Mouse (Mus musculus): Measurements from ENCODE around the gene Elk4. TPM values are rescaled to one million over a fixed set of nuclear protein-coding genes. Genes with fewer than 3 reads are reported as not detected.

Gene Elk4
- polyA plus RNA-seq, 1 experiment from 2014 or later, result 15.2 TPM

DNA sequence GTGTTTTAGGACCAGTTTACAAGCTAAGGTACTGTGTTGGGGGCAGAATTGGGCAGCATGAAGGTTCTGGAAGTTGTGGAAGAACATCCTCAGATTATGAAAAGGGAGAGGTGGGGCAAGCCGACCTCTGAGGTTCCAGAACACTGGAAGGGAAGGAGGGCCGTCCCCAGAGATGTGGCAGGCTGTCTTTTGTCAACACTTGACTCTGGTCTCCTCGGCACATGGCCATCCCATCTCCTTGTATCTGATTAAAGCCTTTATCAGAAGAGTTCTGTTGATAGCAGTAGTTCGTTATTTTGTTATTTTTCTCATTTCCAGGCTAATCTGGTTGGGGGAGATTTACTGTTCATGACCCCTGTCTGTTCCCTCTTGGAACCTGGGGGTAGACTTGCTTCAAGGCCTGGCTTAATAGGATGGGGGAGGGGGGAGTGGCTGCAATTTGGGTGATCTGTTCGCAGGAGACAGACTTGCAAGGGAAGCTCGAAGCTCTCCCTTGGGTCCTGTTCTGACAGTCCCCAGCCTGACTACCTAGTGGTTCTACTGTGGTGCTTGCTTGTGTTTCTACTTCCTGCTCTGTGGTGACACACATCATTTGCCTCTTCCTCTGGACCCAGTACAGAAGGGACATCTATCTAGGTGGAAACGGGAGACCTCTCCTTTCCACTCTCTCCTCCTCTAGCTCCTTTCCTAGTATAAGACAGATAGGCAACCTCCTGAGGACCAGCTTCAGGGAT lies 52.8 kb downstream of the Elk4 start:
- no peak overlapping the region for H3K27ac ChIP-seq
- H3K4me3 ChIP-seq (replicated peaks), result no peak overlapping the region
- ATAC-seq, result no peak
- H3K9me3 ChIP-seq, result no peaks in the 10 kb centered on the region
- 58% methylated on average over 7 of the region's 7 CpGs for WGBS
- H3K27me3 ChIP-seq (replicated peaks), result no peaks in the 10 kb centered on the region
- H3K36me3 ChIP-seq, result no peaks in the 10 kb centered on the region
- no peak overlapping the region for H3K9ac ChIP-seq
- H3K4me2 ChIP-seq (replicated peaks), result no peak overlapping the region
- H3K4me1 ChIP-seq (replicated peaks), result peaks cover 11% of the 10 kb centered on the region

DNA sequence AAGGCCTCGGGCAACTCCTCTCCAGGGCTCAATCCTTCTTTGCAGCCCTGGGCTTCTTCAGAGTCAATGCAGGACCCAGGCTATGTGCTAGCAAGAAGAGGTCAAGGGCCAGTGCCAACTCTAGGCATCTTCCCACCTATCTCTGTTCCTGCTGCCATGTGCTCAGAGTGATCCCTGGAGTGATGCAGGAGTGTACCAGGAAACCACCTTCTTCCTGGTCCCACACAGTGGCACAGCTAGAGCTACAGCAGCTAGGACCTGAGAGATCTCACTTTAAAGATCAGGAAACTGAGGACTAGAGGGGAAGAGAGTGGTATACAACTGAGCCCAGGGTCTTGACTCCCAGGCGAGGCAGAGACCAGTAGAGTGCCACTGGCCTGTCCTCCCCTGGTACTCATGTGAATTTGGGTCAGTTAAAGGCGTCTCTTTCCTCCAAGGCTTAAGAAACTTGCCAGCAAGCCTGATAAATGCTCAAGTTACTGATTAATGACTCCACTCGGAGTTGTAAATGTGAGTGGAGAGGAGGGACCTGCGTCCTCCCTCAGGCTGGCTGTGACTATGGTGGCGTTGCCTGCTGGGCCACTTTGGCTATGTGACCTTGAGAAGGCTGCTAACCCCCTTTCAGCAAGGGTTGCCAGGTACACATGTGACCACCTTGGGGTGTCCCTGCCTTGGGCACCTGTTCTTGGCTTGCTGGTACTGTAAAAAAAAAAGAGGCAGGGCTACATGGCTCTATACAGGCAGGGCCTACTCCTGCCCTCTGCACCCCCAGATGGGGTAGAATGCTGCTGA lies 54.5 kb downstream of the Elk4 start:
- Histone ChIP-seq H3K27ac (peak overlapping the region; percentile 67), H3K4me1 (replicated peaks) (peaks cover 11% of the 10 kb centered on the region), H3K4me3 (replicated peaks) (no peak overlapping the region), H3K9ac (no peak overlapping the region), H3K4me2 (replicated peaks) (no peak overlapping the region), H3K9me3 (no peaks in the 10 kb centered on the region), H3K36me3 (no peaks in the 10 kb centered on the region), H3K27me3 (replicated peaks) (peaks cover 6% of the 10 kb centered on the region)
- 49% methylated on average over 6 of the region's 6 CpGs for WGBS
- peak; percentile 74 for ATAC-seq

DNA sequence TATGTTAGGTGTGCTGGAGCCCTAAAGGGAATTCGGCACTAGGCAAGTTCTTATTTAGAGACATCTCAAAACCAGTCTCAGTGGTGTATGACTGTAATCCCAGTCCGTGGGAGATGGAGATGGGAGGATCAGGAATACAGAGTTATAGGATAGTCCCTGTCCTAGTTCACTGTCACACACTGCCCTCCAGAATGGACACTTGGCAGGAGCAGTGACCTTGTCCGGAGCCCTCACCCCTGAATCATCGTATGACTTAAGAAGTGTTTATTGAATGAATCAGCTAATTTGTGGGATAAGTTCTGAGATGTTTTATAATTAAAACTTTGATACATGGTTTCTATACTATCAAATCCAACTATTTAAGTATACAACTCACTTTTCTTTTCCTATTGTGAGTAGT lies 55.7 kb downstream of the Elk4 start:
- Histone ChIP-seq H3K4me3 (replicated peaks) (no peak overlapping the region), H3K4me1 (replicated peaks) (peaks cover 19% of the 10 kb centered on the region), H3K27me3 (replicated peaks) (peaks cover 16% of the 10 kb centered on the region), H3K36me3 (no peaks in the 10 kb centered on the region), H3K27ac (no peak overlapping the region), H3K9me3 (no peaks in the 10 kb centered on the region), H3K9ac (no peak overlapping the region), H3K4me2 (replicated peaks) (no peak overlapping the region)
- 78% methylated on average over 4 of the region's 4 CpGs for WGBS
- no peak for ATAC-seq

GRCm38 (mm10) chr1:132065001-132065400 lies 57.6 kb downstream of the Elk4 start:
- Histone ChIP-seq H3K27ac (no peak overlapping the region), H3K4me1 (replicated peaks) (peaks cover 11% of the 10 kb centered on the region), H3K36me3 (no peaks in the 10 kb centered on the region), H3K4me3 (replicated peaks) (no peak overlapping the region), H3K9ac (no peak overlapping the region), H3K9me3 (no peaks in the 10 kb centered on the region), H3K4me2 (replicated peaks) (no peak overlapping the region), H3K27me3 (replicated peaks) (peaks cover 31% of the 10 kb centered on the region)
- WGBS, result 74% methylated on average over 1 of the region's 1 CpGs
- ATAC-seq, result no peak

GRCm38 (mm10) chr1:132065475-132066172 lies 58.2 kb downstream of the Elk4 start:
- no peak for ATAC-seq

DNA sequence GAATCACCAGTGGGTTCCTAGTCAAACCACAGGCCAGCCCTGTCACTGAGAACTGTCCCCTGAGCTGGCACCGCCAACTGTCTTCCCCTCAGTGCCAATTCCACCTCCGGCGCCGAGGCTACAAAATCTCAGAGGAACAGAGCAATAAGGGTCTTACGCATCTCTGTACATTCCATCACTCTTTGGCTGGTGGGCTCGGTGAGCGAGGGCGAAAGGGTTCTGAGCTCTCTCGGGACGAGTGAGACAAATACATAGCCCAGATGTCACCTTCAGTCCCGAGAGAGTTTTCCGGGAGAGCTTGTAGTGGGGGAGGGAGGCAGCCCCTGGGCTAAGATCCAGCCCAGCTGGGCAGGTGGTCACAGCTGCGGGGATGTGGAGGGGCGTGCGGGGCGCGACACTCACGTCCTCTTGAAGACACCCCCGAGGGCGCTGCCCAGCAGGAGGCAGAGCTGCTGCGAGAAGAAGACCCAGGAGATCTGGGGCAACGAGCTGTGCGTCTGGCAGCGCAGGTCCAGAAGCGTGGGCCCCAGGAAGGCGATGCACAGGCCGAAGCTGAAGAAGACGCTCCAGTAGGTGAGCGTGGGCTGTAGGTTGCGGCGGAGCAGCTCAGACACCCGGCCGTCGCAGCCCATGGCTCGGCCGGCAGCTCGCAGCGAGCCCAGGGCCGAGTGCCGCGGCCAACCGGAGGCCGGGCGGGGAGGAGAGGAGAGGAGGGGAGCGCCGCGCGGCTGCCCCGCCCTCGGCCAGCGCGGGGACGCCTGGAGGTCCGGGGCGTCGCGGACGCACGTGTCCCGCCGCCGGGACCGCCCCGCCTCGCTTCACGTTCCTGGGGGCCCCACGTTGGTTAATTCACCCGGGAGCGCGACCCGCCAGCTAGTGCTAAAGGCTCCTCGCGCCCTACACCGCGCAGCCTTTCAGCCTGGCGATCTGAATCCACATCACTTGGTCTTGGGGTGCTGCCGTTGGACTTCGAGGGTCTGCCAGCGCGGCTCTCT lies 60.2 kb downstream of the Elk4 start, which contains the start of gene Mfsd4a:
Mfsd4a (minus strand) TSS at position 802 of the 995 bp plus-strand sequence.
- 2% methylated on average over 79 of the region's 80 CpGs for WGBS
- peak within 1 kb of the TSS; percentile 42 for H3K4me3 ChIP-seq (replicated peaks)
- H3K27me3 ChIP-seq (replicated peaks), result peaks cover 31% of the 10 kb centered on the region
- H3K4me1 ChIP-seq (replicated peaks), result peaks cover 8% of the 10 kb centered on the region
- no peaks in the 10 kb centered on the region for H3K36me3 ChIP-seq
- ATAC-seq, result peak; percentile 94
- no peak within 1 kb of the TSS for H3K27ac ChIP-seq
- peak within 1 kb of the TSS; percentile 41 for H3K9ac ChIP-seq
- H3K4me2 ChIP-seq (replicated peaks), result peak within 1 kb of the TSS; percentile 88
- no peaks in the 10 kb centered on the region for H3K9me3 ChIP-seq

More at GRCm38 (mm10) chr1:132065475-132066172, 58.2 kb downstream of the Elk4 start:
- no peaks in the 10 kb centered on the region for H3K9me3 ChIP-seq
- H3K4me3 ChIP-seq (replicated peaks), result no peak overlapping the region
- no peak overlapping the region for H3K4me2 ChIP-seq (replicated peaks)
- no peaks in the 10 kb centered on the region for H3K36me3 ChIP-seq
- peaks cover 31% of the 10 kb centered on the region for H3K27me3 ChIP-seq (replicated peaks)
- H3K4me1 ChIP-seq (replicated peaks), result peaks cover 11% of the 10 kb centered on the region
- H3K27ac ChIP-seq, result no peak overlapping the region
- WGBS, result 83% methylated on average over 8 of the region's 8 CpGs
- H3K9ac ChIP-seq, result no peak overlapping the region

DNA sequence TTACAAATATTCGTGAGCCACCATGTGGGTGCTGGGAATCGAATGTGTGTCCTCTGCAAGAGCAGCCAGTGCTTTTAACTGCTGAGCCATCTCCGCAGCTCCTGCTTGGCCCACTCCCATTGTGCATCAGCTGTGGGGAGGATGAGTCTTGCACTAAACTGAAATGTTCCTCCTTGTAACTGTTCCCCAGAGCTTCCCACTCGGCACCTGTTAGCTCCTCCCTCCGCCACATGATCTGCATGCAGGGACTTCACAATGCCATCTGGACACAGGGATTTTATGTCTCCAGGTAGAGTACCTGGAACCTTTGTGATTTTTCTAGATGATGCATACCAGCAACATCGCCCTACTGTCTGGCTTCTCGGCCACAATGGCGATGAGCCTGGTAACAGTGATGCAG lies 62.0 kb downstream of the Elk4 start:
- Histone ChIP-seq H3K27me3 (replicated peaks) (peaks cover 31% of the 10 kb centered on the region), H3K4me2 (replicated peaks) (no peak overlapping the region), H3K9me3 (no peaks in the 10 kb centered on the region), H3K4me3 (replicated peaks) (no peak overlapping the region), H3K27ac (no peak overlapping the region), H3K4me1 (replicated peaks) (peaks cover 8% of the 10 kb centered on the region), H3K9ac (no peak overlapping the region), H3K36me3 (no peaks in the 10 kb centered on the region)
- 87% methylated on average over 8 of the region's 8 CpGs for WGBS
- ATAC-seq, result no peak

DNA sequence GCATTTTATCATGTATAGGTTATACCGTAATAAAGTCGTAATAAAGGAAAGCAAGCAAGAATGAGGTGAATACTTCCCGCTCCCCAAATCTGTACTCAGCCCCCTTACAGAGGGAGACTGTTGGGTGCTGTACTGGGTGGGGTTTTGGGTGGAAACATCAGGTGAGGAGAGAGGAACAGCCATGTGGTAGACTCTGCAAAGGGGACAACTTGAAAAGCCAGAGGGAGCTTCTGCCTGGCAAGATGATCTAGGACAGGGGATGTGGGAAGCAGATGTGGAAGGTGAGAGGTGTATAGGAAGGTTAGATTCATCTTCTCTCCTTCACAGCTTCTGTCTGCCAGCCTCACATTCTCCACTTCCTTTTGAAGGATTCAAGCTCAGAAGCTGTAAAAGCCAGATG lies 63.3 kb downstream of the Elk4 start:
- H3K4me1 ChIP-seq (replicated peaks), result peaks cover 8% of the 10 kb centered on the region
- no peaks in the 10 kb centered on the region for H3K9me3 ChIP-seq
- H3K4me3 ChIP-seq (replicated peaks), result no peak overlapping the region
- H3K36me3 ChIP-seq, result no peaks in the 10 kb centered on the region
- no peak overlapping the region for H3K4me2 ChIP-seq (replicated peaks)
- H3K9ac ChIP-seq, result no peak overlapping the region
- H3K27me3 ChIP-seq (replicated peaks), result peaks cover 31% of the 10 kb centered on the region
- 74% methylated on average over 3 of the region's 3 CpGs for WGBS
- no peak overlapping the region for H3K27ac ChIP-seq
- no peak for ATAC-seq

DNA sequence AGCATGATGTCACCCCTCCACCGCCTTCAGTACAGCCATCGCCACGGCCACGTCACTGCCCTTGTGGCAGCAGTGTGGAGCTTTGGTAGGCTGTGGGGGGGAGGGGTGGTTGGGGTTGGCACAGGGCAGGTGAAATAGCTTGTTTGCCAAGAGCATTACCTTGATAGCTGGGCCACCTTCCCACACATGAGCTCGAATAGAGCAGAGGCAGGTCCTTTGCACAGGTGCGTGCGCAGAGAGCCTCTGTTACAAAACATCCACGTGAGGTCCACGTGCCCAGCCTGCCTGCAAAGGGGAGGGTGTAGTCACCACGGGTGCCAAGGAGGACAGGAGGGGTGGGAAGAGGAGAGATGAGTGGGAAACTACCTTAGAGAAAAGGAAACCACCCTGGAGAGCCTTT lies 68.2 kb downstream of the Elk4 start:
- ATAC-seq, result peak; percentile 39; the same call in 1 of the 2 replicates
- no peak overlapping the region for H3K27ac ChIP-seq
- H3K9ac ChIP-seq, result no peak overlapping the region
- no peaks in the 10 kb centered on the region for H3K36me3 ChIP-seq
- H3K4me1 ChIP-seq (replicated peaks), result no peaks in the 10 kb centered on the region
- no peaks in the 10 kb centered on the region for H3K27me3 ChIP-seq (replicated peaks)
- H3K4me3 ChIP-seq (replicated peaks), result no peak overlapping the region
- WGBS, result 84% methylated on average over 10 of the region's 10 CpGs
- H3K9me3 ChIP-seq, result no peaks in the 10 kb centered on the region
- no peak overlapping the region for H3K4me2 ChIP-seq (replicated peaks)

- Histone ChIP-seq H3K27ac (no peak overlapping the region), H3K9ac (no peak overlapping the region), H3K36me3 (no peaks in the 10 kb centered on the region), H3K4me3 (replicated peaks) (no peak overlapping the region), H3K9me3 (no peaks in the 10 kb centered on the region), H3K4me2 (replicated peaks) (no peak overlapping the region), H3K27me3 (replicated peaks) (no peaks in the 10 kb centered on the region), H3K4me1 (replicated peaks) (no peaks in the 10 kb centered on the region)
- no peak for ATAC-seq
- WGBS, result 85% methylated on average over 2 of the region's 2 CpGs
These were observed 71.0 kb downstream of the Elk4 start for GRCm38 (mm10) chr1:132078413-132078812.

Measured in intestine, embryonic 15.5 days (tissue).